Mouse (Mus musculus): ENCODE measurements at regions not wholly inside any gene's neighbourhood (a gene's known extent, or its start where the extent isn't known, plus 50 kb on each side); places are given as distances from the start of the nearest gene placed in this dataset.

- H3K4me3 ChIP-seq (ENCODE audit: low read depth, low read length) = no peak overlapping the region
- no peak overlapping the region for H3K4me2 ChIP-seq (ENCODE audit: low read length)
- no peaks in the 10 kb centered on the region for H3K9me3 ChIP-seq (replicated peaks; ENCODE audit: control insufficient read depth, low read length, poor library complexity, severe bottlenecking)
- 36% methylated on average over 3 of the region's 3 CpGs for WGBS
- no peaks in the 10 kb centered on the region for H3K27me3 ChIP-seq (ENCODE audit: control insufficient read depth, insufficient read depth, low read depth, low read length)
- ATAC-seq = no peak
- H3K36me3 ChIP-seq (ENCODE audit: control insufficient read depth, insufficient read depth, low read length) = no peaks in the 10 kb centered on the region
- H3K4me1 ChIP-seq (ENCODE audit: control insufficient read depth, insufficient read depth, low read length) = peaks cover 4% of the 10 kb centered on the region; the same call in 1 of the 2 replicates
- no peak overlapping the region for H3K9ac ChIP-seq (ENCODE audit: low read depth, low read length)
- no peak overlapping the region for H3K27ac ChIP-seq (ENCODE audit: low read length)
These were observed 740.5 kb upstream of the Foxg1 start for GRCm38 (mm10) chr12:48641974-48642373.

GRCm38 (mm10) chr12:48645135-48645534 is 737.3 kb upstream of the Foxg1 start:
- Histone ChIP-seq H3K9ac (ENCODE audit: low read depth, low read length) (no peak overlapping the region), H3K27ac (ENCODE audit: low read length) (peak overlapping the region; percentile 67), H3K4me2 (ENCODE audit: low read length) (no peak overlapping the region), H3K27me3 (ENCODE audit: control insufficient read depth, insufficient read depth, low read depth, low read length) (no peaks in the 10 kb centered on the region), H3K4me1 (ENCODE audit: control insufficient read depth, insufficient read depth, low read length) (peaks cover 4% of the 10 kb centered on the region; the same call in 1 of the 2 replicates), H3K36me3 (ENCODE audit: control insufficient read depth, insufficient read depth, low read length) (no peaks in the 10 kb centered on the region), H3K4me3 (ENCODE audit: low read depth, low read length) (no peak overlapping the region), H3K9me3 (replicated peaks; ENCODE audit: control insufficient read depth, low read length, poor library complexity, severe bottlenecking) (no peaks in the 10 kb centered on the region)
- peak; percentile 86; the same call in 1 of the 2 replicates for ATAC-seq
- 30% methylated on average over 2 of the region's 2 CpGs for WGBS

- Histone ChIP-seq H3K36me3 (ENCODE audit: control insufficient read depth, insufficient read depth, low read length) (no peaks in the 10 kb centered on the region), H3K4me3 (ENCODE audit: low read depth, low read length) (no peak overlapping the region), H3K4me2 (ENCODE audit: low read length) (no peak overlapping the region), H3K27ac (ENCODE audit: low read length) (no peak overlapping the region), H3K27me3 (ENCODE audit: control insufficient read depth, insufficient read depth, low read depth, low read length) (no peaks in the 10 kb centered on the region), H3K9ac (ENCODE audit: low read depth, low read length) (no peak overlapping the region), H3K4me1 (ENCODE audit: control insufficient read depth, insufficient read depth, low read length) (peaks cover 4% of the 10 kb centered on the region; the same call in 1 of the 2 replicates), H3K9me3 (replicated peaks; ENCODE audit: control insufficient read depth, low read length, poor library complexity, severe bottlenecking) (no peaks in the 10 kb centered on the region)
- 40% methylated on average over 7 of the region's 7 CpGs for WGBS
- ATAC-seq = peak; percentile 58; the same call in 1 of the 2 replicates
These were observed 736.5 kb upstream of the Foxg1 start for GRCm38 (mm10) chr12:48645910-48646309.

- H3K4me1 ChIP-seq (ENCODE audit: control insufficient read depth, insufficient read depth, low read length) = no peaks in the 10 kb centered on the region
- no peak for ATAC-seq
- WGBS = 73% methylated on average over 2 of the region's 2 CpGs
- H3K27me3 ChIP-seq (ENCODE audit: control insufficient read depth, insufficient read depth, low read depth, low read length) = no peaks in the 10 kb centered on the region
- no peaks in the 10 kb centered on the region for H3K9me3 ChIP-seq (replicated peaks; ENCODE audit: control insufficient read depth, low read length, poor library complexity, severe bottlenecking)
- H3K9ac ChIP-seq (ENCODE audit: low read depth, low read length) = no peak overlapping the region
- no peak overlapping the region for H3K4me3 ChIP-seq (ENCODE audit: low read depth, low read length)
- no peak overlapping the region for H3K4me2 ChIP-seq (ENCODE audit: low read length)
- H3K36me3 ChIP-seq (ENCODE audit: control insufficient read depth, insufficient read depth, low read length) = no peaks in the 10 kb centered on the region
- H3K27ac ChIP-seq (ENCODE audit: low read length) = no peak overlapping the region
These were observed 707.3 kb upstream of the Foxg1 start for GRCm38 (mm10) chr12:48675176-48675575.

- no peak for ATAC-seq
- Histone ChIP-seq H3K4me2 (ENCODE audit: low read length) (no peak overlapping the region), H3K9me3 (replicated peaks; ENCODE audit: control insufficient read depth, low read length, poor library complexity, severe bottlenecking) (no peaks in the 10 kb centered on the region), H3K9ac (ENCODE audit: low read depth, low read length) (no peak overlapping the region), H3K36me3 (ENCODE audit: control insufficient read depth, insufficient read depth, low read length) (no peaks in the 10 kb centered on the region), H3K4me1 (ENCODE audit: control insufficient read depth, insufficient read depth, low read length) (no peaks in the 10 kb centered on the region), H3K4me3 (ENCODE audit: low read depth, low read length) (no peak overlapping the region), H3K27ac (ENCODE audit: low read length) (no peak overlapping the region), H3K27me3 (ENCODE audit: control insufficient read depth, insufficient read depth, low read depth, low read length) (no peaks in the 10 kb centered on the region)
- WGBS = 70% methylated on average over 1 of the region's 1 CpGs
These were observed 701.5 kb upstream of the Foxg1 start for GRCm38 (mm10) chr12:48680957-48681356.

- H3K4me2 ChIP-seq (ENCODE audit: low read length) = no peak overlapping the region
- ATAC-seq = no peak
- H3K4me3 ChIP-seq (ENCODE audit: low read depth, low read length) = no peak overlapping the region
- no peak overlapping the region for H3K27ac ChIP-seq (ENCODE audit: low read length)
- no peaks in the 10 kb centered on the region for H3K9me3 ChIP-seq (replicated peaks; ENCODE audit: control insufficient read depth, low read length, poor library complexity, severe bottlenecking)
- H3K4me1 ChIP-seq (ENCODE audit: control insufficient read depth, insufficient read depth, low read length) = no peaks in the 10 kb centered on the region
- WGBS = 88% methylated on average over 1 of the region's 1 CpGs
- no peak overlapping the region for H3K9ac ChIP-seq (ENCODE audit: low read depth, low read length)
- H3K36me3 ChIP-seq (ENCODE audit: control insufficient read depth, insufficient read depth, low read length) = no peaks in the 10 kb centered on the region
- no peaks in the 10 kb centered on the region for H3K27me3 ChIP-seq (ENCODE audit: control insufficient read depth, insufficient read depth, low read depth, low read length)
These were observed 676.5 kb upstream of the Foxg1 start for GRCm38 (mm10) chr12:48705963-48706362.

GRCm38 (mm10) chr12:48713646-48714045 is 668.8 kb upstream of the Foxg1 start:
- WGBS = 87% methylated on average over 4 of the region's 4 CpGs
- Histone ChIP-seq H3K36me3 (ENCODE audit: control insufficient read depth, insufficient read depth, low read length) (no peaks in the 10 kb centered on the region), H3K4me2 (ENCODE audit: low read length) (no peak overlapping the region), H3K4me1 (ENCODE audit: control insufficient read depth, insufficient read depth, low read length) (no peaks in the 10 kb centered on the region), H3K9me3 (replicated peaks; ENCODE audit: control insufficient read depth, low read length, poor library complexity, severe bottlenecking) (0 out of 2 replicates have a peak, but pooled peaks cover 2% of the 10 kb centered on the region), H3K27ac (ENCODE audit: low read length) (no peak overlapping the region), H3K27me3 (ENCODE audit: control insufficient read depth, insufficient read depth, low read depth, low read length) (no peaks in the 10 kb centered on the region), H3K9ac (ENCODE audit: low read depth, low read length) (no peak overlapping the region), H3K4me3 (ENCODE audit: low read depth, low read length) (no peak overlapping the region)
- ATAC-seq = no peak

GRCm38 (mm10) chr12:48729851-48730250 is 652.6 kb upstream of the Foxg1 start:
- H3K9me3 ChIP-seq (replicated peaks; ENCODE audit: control insufficient read depth, low read length, poor library complexity, severe bottlenecking) = no peaks in the 10 kb centered on the region
- no peak for ATAC-seq
- no peaks in the 10 kb centered on the region for H3K36me3 ChIP-seq (ENCODE audit: control insufficient read depth, insufficient read depth, low read length)
- no peak overlapping the region for H3K4me2 ChIP-seq (ENCODE audit: low read length)
- no peak overlapping the region for H3K9ac ChIP-seq (ENCODE audit: low read depth, low read length)
- no peaks in the 10 kb centered on the region; the same call in 1 of the 2 replicates for H3K4me1 ChIP-seq (ENCODE audit: control insufficient read depth, insufficient read depth, low read length)
- WGBS = 50% methylated on average over 4 of the region's 4 CpGs
- H3K27me3 ChIP-seq (ENCODE audit: control insufficient read depth, insufficient read depth, low read depth, low read length) = no peaks in the 10 kb centered on the region
- no peak overlapping the region for H3K4me3 ChIP-seq (ENCODE audit: low read depth, low read length)
- H3K27ac ChIP-seq (ENCODE audit: low read length) = no peak overlapping the region

- no peak overlapping the region for H3K27ac ChIP-seq (ENCODE audit: low read length)
- H3K36me3 ChIP-seq (ENCODE audit: control insufficient read depth, insufficient read depth, low read length) = no peaks in the 10 kb centered on the region
- no peaks in the 10 kb centered on the region for H3K27me3 ChIP-seq (ENCODE audit: control insufficient read depth, insufficient read depth, low read depth, low read length)
- WGBS = 68% methylated on average over 3 of the region's 3 CpGs
- H3K9me3 ChIP-seq (replicated peaks; ENCODE audit: control insufficient read depth, low read length, poor library complexity, severe bottlenecking) = no peaks in the 10 kb centered on the region
- no peak for ATAC-seq
- H3K4me3 ChIP-seq (ENCODE audit: low read depth, low read length) = no peak overlapping the region
- no peak overlapping the region for H3K4me2 ChIP-seq (ENCODE audit: low read length)
- no peaks in the 10 kb centered on the region for H3K4me1 ChIP-seq (ENCODE audit: control insufficient read depth, insufficient read depth, low read length)
- H3K9ac ChIP-seq (ENCODE audit: low read depth, low read length) = no peak overlapping the region
These were observed 623.6 kb upstream of the Foxg1 start for GRCm38 (mm10) chr12:48758805-48759396.

All from midbrain, embryonic 16.5 days (tissue).